Mouse (Mus musculus) R1 (cell line): Measurements from ENCODE around the gene Tubb4a.
"Not testable (repeated sequence)": the region's sequence is repeated elsewhere in the genome, so short reads cannot be mapped to it uniquely, and the experiment has no call there.

ENCODE experiments used
- DNase-seq: peaks from one replicate; pipeline ENCODE4 v3.0.0-alpha.2; 2018; ENCODE audit warnings: low read depth, low spot score

Gene Tubb4a

GRCm38 (mm10) chr17:57087049-57087832, at the start of gene Tubb4a:
Gene Tubb4a, minus strand, starts transcription at chr17:57087782.
- peak; percentile 30 for DNase-seq

- DNase-seq, result no peak
Observed at GRCm38 (mm10) chr17:57135635-57136034, 48.1 kb upstream of the Tubb4a start.

- no peak for DNase-seq
Observed at GRCm38 (mm10) chr17:57134693-57135092, 47.1 kb upstream of the Tubb4a start.

- DNase-seq, result not testable (repeated sequence)
Observed at GRCm38 (mm10) chr17:57134021-57134420, 46.4 kb upstream of the Tubb4a start.

GRCm38 (mm10) chr17:57131793-57132192, 44.2 kb upstream of the Tubb4a start:
- DNase-seq, result no peak

- no peak for DNase-seq
Observed at GRCm38 (mm10) chr17:57125853-57126622, 38.5 kb upstream of the Tubb4a start.

- no peak for DNase-seq
Observed at GRCm38 (mm10) chr17:57124792-57125191, 37.2 kb upstream of the Tubb4a start.

GRCm38 (mm10) chr17:57123192-57124118, 35.9 kb upstream of the Tubb4a start:
- no peak for DNase-seq

- peak; percentile 82 for DNase-seq
Observed at GRCm38 (mm10) chr17:57121856-57122255, 34.3 kb upstream of the Tubb4a start.

- DNase-seq, result peak; percentile 94
Observed at GRCm38 (mm10) chr17:57118524-57119349, 31.2 kb upstream of the Tubb4a start.

- no peak for DNase-seq
Observed at GRCm38 (mm10) chr17:57116801-57117200, 29.2 kb upstream of the Tubb4a start.

GRCm38 (mm10) chr17:57112768-57113474, 25.3 kb upstream of the Tubb4a start:
- no peak for DNase-seq

GRCm38 (mm10) chr17:57110005-57110404, 22.4 kb upstream of the Tubb4a start:
- DNase-seq, result no peak

- DNase-seq, result no peak
Observed at GRCm38 (mm10) chr17:57108666-57109171, 21.1 kb upstream of the Tubb4a start.

GRCm38 (mm10) chr17:57108040-57108665, 20.6 kb upstream of the Tubb4a start:
- no peak for DNase-seq

GRCm38 (mm10) chr17:57107064-57107463, 19.5 kb upstream of the Tubb4a start:
- no peak for DNase-seq

- no peak for DNase-seq
Observed at GRCm38 (mm10) chr17:57106035-57106368, 18.4 kb upstream of the Tubb4a start.

- peak; percentile 55 for DNase-seq
Observed at GRCm38 (mm10) chr17:57105181-57106034, 17.8 kb upstream of the Tubb4a start, which contains the start of gene Tnfsf9. Gene Tnfsf9, plus strand, starts transcription at chr17:57105325.

- DNase-seq, result no peak
Observed at GRCm38 (mm10) chr17:57104496-57104895, 16.9 kb upstream of the Tubb4a start.
